Mouse (Mus musculus) cerebellum, adult 9-11 months (tissue): ENCODE measurements around the gene Sparc.

Experiments
- DNase-seq: peaks from one replicate; pipeline ENCODE4 v3.0.0; 2022

The Sparc gene

DNA sequence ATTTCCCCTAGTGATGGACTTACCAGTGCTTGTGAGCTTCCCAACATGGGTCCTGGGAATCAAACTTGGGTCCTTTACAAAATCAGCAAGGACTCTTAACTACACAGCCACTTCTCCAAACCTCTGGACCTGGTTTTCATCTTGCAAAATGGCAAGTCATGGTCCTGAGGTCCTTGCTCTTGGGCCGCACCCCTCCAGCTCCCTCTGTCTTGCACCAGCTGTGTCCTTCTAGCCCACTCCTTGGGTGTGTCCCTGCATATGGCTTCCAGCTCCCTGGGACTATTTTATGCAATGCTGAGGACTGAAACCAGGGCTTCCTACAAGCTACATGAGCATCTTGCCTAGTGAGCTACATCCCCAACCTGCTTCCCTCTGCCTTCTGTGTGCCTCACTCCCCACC, at the start of gene Sparc:
Sparc (minus strand) TSS at position 206 of the 400 bp plus-strand sequence.
- no peak for DNase-seq

DNA sequence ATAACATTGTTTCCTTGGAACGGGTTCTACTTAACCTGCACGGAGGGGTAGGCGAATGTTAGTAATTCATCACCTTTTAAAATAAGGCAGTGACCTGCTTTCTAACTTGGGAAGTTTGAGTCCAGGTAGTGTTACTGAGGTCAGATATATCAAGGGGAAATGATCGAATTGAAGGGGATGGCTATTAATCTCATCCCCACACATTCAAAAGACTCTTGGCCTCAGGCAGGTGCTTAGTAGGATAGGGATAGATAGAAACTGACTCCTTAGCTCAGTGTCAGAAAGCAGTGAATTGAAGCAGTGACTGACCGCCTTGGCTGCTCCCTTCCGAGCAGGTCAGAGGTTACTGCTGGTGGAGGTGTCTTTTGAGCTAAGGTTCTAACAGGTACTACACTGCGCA, 48.5 kb upstream of the Sparc start:
- DNase-seq: no peak

DNA sequence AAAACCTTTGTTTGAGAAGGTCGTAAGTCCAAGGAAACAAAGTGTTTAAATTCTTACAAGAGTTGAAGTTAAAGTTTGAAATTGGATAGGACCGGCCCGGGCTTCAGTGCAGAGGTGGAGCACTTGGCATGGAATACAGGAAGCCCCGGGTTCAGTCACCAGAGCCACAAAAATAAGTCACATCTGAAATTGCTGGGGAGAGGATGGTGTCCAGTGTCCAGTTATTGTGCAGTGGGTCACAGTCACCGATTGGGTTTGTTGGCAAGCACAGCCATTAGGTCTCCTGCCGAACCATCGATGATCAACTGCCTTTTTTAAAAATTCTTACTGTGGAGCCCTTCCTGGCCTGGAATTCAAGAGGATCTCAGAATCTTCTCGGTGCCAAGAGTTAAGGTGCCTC, 47.8 kb upstream of the Sparc start:
- peak; percentile 54 for DNase-seq

DNA sequence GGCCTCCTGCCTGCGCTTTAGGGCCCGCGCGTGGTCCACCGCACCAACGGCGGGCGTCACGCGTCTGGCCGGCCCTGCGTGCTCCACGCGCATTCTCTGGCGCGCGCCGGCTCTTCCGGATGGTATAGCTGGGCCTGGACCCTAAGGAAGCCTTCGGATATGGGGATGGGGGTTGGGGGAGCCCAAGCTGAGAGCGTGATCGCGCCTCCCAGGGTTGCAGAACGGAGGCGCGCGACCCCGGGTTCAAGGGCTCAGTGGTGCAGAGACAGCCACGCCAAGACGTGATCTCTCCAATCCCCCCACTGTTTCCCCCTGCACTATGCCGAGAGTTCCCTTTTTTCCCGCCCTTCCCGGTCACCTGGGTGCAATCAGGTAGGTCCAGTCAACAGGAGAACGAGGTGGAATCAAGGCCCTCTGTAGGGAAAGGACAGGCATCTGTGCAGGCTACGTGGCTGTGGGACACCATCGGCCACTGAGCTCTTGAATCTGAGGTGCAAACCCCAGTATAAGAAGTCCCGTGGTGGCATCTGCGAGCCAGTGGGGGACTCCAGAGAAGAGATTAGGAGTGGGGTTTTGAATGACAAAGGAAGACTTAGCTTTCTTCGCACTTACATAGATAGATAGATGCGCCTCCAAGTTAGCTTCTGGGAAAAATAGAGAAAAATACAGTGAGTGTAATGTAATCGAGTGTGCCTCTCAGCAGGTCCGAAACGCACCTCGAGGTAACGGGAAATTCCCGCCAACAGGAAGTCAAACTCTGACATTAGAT, 47.1 kb upstream of the Sparc start:
- DNase-seq: no peak

GRCm38 (mm10) chr11:55469048-55469843, 46.3 kb upstream of the Sparc start, which contains the start of gene G3bp1:
TSS of gene G3bp1 (plus strand) at chr11:55469685.
- peak; percentile 100 for DNase-seq

DNA sequence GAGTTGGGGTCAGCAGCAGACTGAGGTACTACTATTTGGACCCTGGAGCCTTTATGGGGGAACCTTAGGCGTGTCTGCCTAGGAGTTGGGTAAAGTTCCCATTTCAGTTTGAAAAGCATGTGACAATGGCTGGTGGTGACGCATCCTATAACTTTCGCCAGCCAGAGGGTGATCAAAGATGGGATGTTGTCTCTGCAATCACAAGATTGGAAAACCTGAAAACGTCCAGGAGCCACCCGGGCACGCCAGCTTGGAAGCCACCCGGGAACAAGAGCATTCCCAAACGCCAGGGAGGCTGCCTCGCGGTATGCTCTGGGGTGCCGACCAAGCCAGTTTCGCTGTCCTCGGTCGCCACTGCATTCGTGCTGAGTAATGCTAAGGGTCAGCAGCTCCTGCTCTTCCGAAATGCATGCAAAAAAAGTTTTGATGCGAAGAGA, 45.6 kb upstream of the Sparc start:
- no peak for DNase-seq

DNA sequence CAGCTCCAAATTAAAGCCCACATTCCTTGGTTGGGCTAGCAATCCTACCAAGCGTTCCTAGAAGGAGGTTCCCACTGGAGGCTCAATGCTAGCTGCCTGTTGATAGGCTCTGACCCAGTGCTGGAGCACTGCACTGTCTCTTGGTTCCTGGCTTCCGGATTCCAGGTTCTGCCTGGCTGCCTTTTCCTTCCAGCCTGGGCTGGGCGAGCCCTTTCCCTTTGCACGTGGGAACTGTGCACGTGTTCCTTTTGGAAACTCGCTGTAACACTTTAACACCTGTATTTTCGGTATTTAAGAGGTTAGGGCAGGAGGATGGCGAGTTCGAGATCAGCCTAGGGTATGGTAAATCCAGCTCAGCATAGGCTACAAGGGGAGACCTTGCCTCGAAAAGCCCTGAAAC, 45.0 kb upstream of the Sparc start:
- peak; percentile 53 for DNase-seq

DNA sequence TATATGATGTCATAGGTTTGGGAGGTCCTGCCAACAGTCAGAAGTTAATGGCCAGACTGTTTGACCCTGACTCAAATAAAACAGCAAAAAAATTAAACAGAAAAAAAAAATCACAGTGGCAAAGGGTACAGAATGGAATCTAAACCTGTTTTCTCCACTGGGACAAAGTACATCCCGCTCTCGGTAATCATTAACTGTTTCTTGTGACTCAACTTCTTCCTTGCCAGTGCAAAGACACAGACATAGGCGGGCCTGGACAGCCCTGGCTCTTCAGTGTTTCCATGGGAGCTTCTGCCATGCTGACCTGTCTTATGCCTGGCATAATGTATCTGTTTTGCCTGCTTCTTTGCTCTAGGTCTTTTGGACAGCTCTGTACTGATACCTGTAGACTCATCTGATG, 42.2 kb upstream of the Sparc start:
- no peak for DNase-seq

- peak; percentile 38 for DNase-seq
These were observed 41.7 kb upstream of the Sparc start for GRCm38 (mm10) chr11:55464707-55465106.

- peak; percentile 57 for DNase-seq
These were observed 39.2 kb upstream of the Sparc start for GRCm38 (mm10) chr11:55462149-55462548.

- DNase-seq: peak; percentile 97
These were observed 38.1 kb upstream of the Sparc start, which contains the start of gene Atox1 for GRCm38 (mm10) chr11:55461019-55461645. TSS of gene Atox1 (minus strand) at chr11:55461239.

GRCm38 (mm10) chr11:55460559-55461018, 37.6 kb upstream of the Sparc start:
- no peak for DNase-seq

GRCm38 (mm10) chr11:55459850-55460558, 37.0 kb upstream of the Sparc start:
- peak; percentile 47 for DNase-seq

GRCm38 (mm10) chr11:55458501-55458900, 35.5 kb upstream of the Sparc start:
- no peak for DNase-seq

GRCm38 (mm10) chr11:55455166-55455565, 32.2 kb upstream of the Sparc start:
- no peak for DNase-seq

GRCm38 (mm10) chr11:55453640-55454039, 30.7 kb upstream of the Sparc start:
- DNase-seq: no peak

DNA sequence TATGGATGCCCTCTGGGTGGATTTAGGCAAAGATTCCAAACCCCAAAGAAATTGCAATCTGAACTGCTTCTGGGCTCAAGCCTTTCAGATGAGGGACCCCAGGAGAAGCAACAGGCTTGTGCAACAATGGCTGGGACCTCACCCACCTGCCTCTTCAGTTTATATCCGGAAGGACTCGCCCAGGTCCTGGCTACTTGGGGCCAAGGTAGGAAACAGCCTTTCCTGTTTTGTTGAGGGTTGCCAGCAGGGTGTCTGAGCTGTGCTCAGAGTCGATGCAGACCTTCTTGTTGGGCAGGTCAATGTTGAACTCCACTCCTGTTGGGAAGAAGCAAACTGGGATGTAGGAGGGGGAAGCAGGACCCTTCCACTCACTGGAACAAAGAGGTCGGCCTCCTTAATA, 27.3 kb upstream of the Sparc start:
- DNase-seq: no peak

DNA sequence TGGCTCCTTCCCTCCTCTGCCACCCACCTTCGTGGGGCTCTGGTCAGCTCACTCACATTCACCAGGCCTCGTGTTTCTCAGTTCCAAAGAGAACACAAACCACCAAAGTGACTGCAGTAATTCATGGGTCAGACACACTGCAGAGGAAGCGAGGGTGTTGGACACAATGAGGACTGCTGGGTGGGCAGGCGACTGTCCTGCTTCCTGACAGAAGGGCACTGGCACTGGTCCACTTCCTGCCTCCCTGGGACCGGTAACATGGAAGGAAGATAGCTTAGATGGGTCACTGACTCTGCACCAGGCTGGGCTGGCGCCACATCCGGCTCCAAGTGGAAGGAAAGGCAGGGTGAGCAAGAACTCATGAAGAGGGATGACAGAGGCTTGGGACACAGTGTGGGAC, 26.5 kb upstream of the Sparc start:
- no peak for DNase-seq

DNA sequence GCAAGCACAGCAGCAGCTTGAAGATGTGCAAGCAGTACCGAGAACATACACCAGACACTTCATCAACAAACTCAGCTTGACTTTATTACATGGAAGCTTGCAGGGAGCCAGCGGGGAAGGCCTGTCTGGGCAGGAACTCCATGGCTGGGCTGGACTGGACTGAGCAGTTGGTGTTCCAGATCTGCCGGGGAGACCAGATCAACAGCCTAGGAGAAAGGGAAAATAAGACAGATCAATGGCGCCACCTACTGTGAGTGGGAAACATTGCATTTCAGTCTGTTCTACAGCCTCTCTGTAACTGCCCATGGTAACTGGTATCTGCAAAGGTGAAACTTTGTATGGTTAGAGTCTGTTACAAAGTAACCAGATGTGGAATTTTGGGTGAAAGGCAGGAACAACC, 23.6 kb upstream of the Sparc start:
- peak; percentile 87 for DNase-seq

GRCm38 (mm10) chr11:55444772-55445171, 21.8 kb upstream of the Sparc start:
- peak; percentile 50 for DNase-seq

- no peak for DNase-seq
These were observed 16.7 kb upstream of the Sparc start for GRCm38 (mm10) chr11:55439718-55440117.

DNA sequence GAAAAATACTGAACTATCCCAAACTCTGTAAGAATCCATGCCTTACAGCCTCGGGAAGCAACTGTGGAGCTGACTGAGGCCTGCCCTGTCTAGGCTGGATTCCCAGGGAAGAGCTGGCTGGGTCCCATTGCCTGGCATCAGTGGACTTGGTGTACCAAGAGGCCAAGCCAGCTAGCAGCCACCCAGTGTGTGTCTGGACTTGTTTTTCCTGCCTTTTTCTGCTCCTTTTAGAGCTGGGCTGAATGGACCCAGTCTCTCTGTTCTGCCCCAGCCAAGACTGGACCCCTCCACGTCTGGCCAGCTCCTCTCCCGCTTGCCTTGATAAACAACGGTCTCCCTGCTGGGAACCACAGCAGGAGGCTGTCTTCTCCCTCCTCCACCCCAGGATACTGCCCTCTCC, 15.0 kb upstream of the Sparc start:
- DNase-seq: peak; percentile 79

DNA sequence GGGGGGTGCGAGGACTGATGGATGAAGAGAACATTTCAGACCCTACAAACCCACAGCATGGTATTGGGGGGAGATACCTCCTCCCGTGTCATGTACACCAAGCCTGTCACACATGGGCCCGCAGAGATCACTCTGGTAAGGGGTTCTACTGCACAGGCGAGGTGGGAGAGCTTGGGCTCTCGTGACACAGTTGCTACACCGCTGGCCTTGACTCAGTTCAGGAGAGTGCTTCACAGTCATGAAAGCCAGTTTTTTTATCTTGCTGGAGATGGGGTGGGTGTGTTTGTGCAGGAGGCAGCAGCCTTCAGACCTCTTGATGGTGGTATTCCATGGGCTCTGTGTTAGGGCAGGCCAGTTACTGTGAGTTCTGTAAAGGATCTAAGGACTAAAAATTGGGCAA, 13.1 kb upstream of the Sparc start:
- no peak for DNase-seq
